Mouse (Mus musculus) CH12.LX (cell line): ENCODE data around the gene Kcnd3.

Experiments
- RCOR1 ChIP-seq: conservative IDR thresholded peaks from 2 replicates; pipeline ENCODE4 v1.6.1; 2012; ENCODE audit warnings: low read depth, mild to moderate bottlenecking, inconsistent platforms, low read length, improper control_type of control experiment
- UBTF ChIP-seq: IDR thresholded peaks from 2 replicates; pipeline ENCODE4 v1.6.1; 2012; ENCODE audit warnings: low read depth, mild to moderate bottlenecking, inconsistent platforms, low read length, improper control_type of control experiment, moderate library complexity

GRCm38 (mm10) chr3:105411776-105412175 lies 40.4 kb upstream of the Kcnd3 start:
- no peak for TF ChIP-seq UBTF
- no peak for TF ChIP-seq RCOR1
